Mouse (Mus musculus) hindbrain, postnatal 0 days (tissue): ENCODE measurements around the gene Crebbp. TPM values are rescaled to one million over a fixed set of nuclear protein-coding genes. Genes with fewer than 3 reads are reported as not detected.

ENCODE experiments used
- ATAC-seq: fragments of 200-750 bp; cut with Nextera tagmentation; 2 replicates; pipeline ENCODE4 v1.8.0; 2017; ENCODE audit warnings: mild to moderate bottlenecking, moderate TSS enrichment, moderate library complexity
- DNase-seq: peaks from one replicate; pipeline ENCODE4 v3.0.0-alpha.2; 2015; ENCODE audit warnings: low spot score
- H3K27ac ChIP-seq: fragments of 300-500 bp; sonication (generic); 2 replicates; pipeline ENCODE4 v1.5.1; 2014; ENCODE audit warnings: mild to moderate bottlenecking
- H3K27me3 ChIP-seq: fragments of 300-500 bp; sonication (generic); 2 replicates; pipeline ENCODE4 v1.6.1; 2014; ENCODE audit warnings: low read length, mixed read lengths; ENCODE audit not compliant: insufficient read depth
- H3K36me3 ChIP-seq: fragments of 300-500 bp; sonication (generic); 2 replicates; pipeline ENCODE4 v1.6.1; 2014; ENCODE audit warnings: low read length, mixed read lengths; ENCODE audit not compliant: insufficient read depth
- H3K4me1 ChIP-seq: fragments of 300-500 bp; sonication (generic); 2 replicates; pipeline ENCODE4 v1.6.1; 2014; ENCODE audit warnings: antibody characterized with exemption, low read length, mixed read lengths; ENCODE audit not compliant: insufficient read depth
- H3K4me2 ChIP-seq: fragments of 300-500 bp; sonication (generic); 2 replicates; pipeline ENCODE4 v1.6.1; 2014; ENCODE audit warnings: low read depth, mild to moderate bottlenecking, low read length, moderate library complexity, mixed read lengths
- H3K4me3 ChIP-seq: fragments of 300-500 bp; sonication (generic); 2 replicates; pipeline ENCODE4 v1.5.1; 2014; ENCODE audit warnings: low read length
- H3K9ac ChIP-seq: fragments of 300-500 bp; sonication (generic); replicated peaks from 2 replicates; pipeline ENCODE4 v1.6.1; 2014; ENCODE audit warnings: mild to moderate bottlenecking, low read length, moderate library complexity, mixed read lengths
- H3K9me3 ChIP-seq: fragments of 300-500 bp; sonication (generic); 2 replicates; pipeline ENCODE4 v1.6.1; 2016; ENCODE audit warnings: low read length, mixed read lengths
- CTCF ChIP-seq: IDR thresholded peaks from 2 replicates; pipeline ENCODE4 v1.5.1; 2016; ENCODE audit warnings: antibody characterized with exemption, control low read depth, low read depth
- WGBS: fragments of 180-500 bp; shearing (Covaris S2); extraction: QIAGEN DNeasy Blood & Tissue Kit; methylation state at CpG from one replicate; pipeline ENCODE4 v1.1.7; 2014; 5-methylcytosine and 5-hydroxymethylcytosine counted together
- microRNA-seq, 2 experiments: library from miRNA; unstranded; fragments of <30 nt; microRNA quantifications; one replicate each; pipeline ENCODE4; 2016
- polyA plus RNA-seq: library from polyadenylated mRNA; unstranded; fragments of >200 nt; fragmentation: Nextera tagmentation; extraction: Ambion mirVana; gene quantifications from 2 replicates; pipeline ENCODE4 v1.2.1, GENCODE M21; 2015
- total RNA-seq: library from RNA; depleted of rRNA; stranded (reverse); fragments of >200 nt; gene quantifications from 2 replicates; pipeline ENCODE4 v1.2.3, GENCODE M21; 2014; rRNA removed

The Crebbp gene
- total and polyA plus RNA-seq, 2 experiments from 2014 or later: 28.3 to 61.6 TPM

- H3K9me3 ChIP-seq: no peaks in the 10 kb centered on the region
- H3K27ac ChIP-seq: no peak within 1 kb of the TSS
- no peaks in the 10 kb centered on the region for H3K4me1 ChIP-seq
- WGBS: 96% methylated on average over 5 of the region's 5 CpGs
- TF ChIP-seq CTCF: no peak
- H3K27me3 ChIP-seq: no peaks in the 10 kb centered on the region
- H3K4me3 ChIP-seq: no peak within 1 kb of the TSS
- no peak for ATAC-seq
- no peak within 1 kb of the TSS for H3K9ac ChIP-seq
- no peak for DNase-seq
- H3K4me2 ChIP-seq: no peak within 1 kb of the TSS
- H3K36me3 ChIP-seq: peaks cover 17% of the 10 kb centered on the region
Observed at GRCm38 (mm10) chr16:4036807-4037206, 177.0 kb downstream of the Crebbp start, which contains the start of gene Dnase1. TSS of gene Dnase1 (plus strand) at chr16:4036942.

GRCm38 (mm10) chr16:4035575-4035974, 178.2 kb downstream of the Crebbp start:
- no peaks in the 10 kb centered on the region for H3K9me3 ChIP-seq
- no peak overlapping the region for H3K27ac ChIP-seq
- no peak for TF ChIP-seq CTCF
- DNase-seq (no peak), ATAC-seq (no peak)
- H3K9ac ChIP-seq: no peak overlapping the region
- no peaks in the 10 kb centered on the region for H3K27me3 ChIP-seq
- WGBS: 87% methylated on average over 2 of the region's 2 CpGs
- H3K4me3 ChIP-seq: no peak overlapping the region
- no peaks in the 10 kb centered on the region for H3K4me1 ChIP-seq
- no peak overlapping the region for H3K4me2 ChIP-seq
- H3K36me3 ChIP-seq: peaks cover 17% of the 10 kb centered on the region

GRCm38 (mm10) chr16:4034476-4034875, 179.3 kb downstream of the Crebbp start:
- Histone ChIP-seq H3K36me3 (peaks cover 9% of the 10 kb centered on the region), H3K27ac (no peak overlapping the region), H3K27me3 (no peaks in the 10 kb centered on the region), H3K9ac (no peak overlapping the region), H3K4me3 (no peak overlapping the region), H3K9me3 (no peaks in the 10 kb centered on the region), H3K4me1 (no peaks in the 10 kb centered on the region), H3K4me2 (no peak overlapping the region)
- no peak for ATAC-seq
- DNase-seq: no peak
- 89% methylated on average over 3 of the region's 3 CpGs for WGBS
- no peak for TF ChIP-seq CTCF

- Histone ChIP-seq H3K9ac (no peak overlapping the region), H3K4me3 (no peak overlapping the region), H3K36me3 (peaks cover 4% of the 10 kb centered on the region; the same call in 1 of the 2 replicates), H3K27ac (no peak overlapping the region), H3K4me1 (no peaks in the 10 kb centered on the region), H3K9me3 (no peaks in the 10 kb centered on the region), H3K4me2 (no peak overlapping the region), H3K27me3 (no peaks in the 10 kb centered on the region)
- no peak for TF ChIP-seq CTCF
- WGBS: 48% methylated on average over 5 of the region's 5 CpGs
- DNase-seq (no peak), ATAC-seq (no peak)
Observed at GRCm38 (mm10) chr16:4033971-4034370, 179.8 kb downstream of the Crebbp start.

- Histone ChIP-seq H3K9ac (no peak overlapping the region), H3K9me3 (no peaks in the 10 kb centered on the region), H3K4me3 (no peak overlapping the region), H3K27ac (no peak overlapping the region), H3K36me3 (no peaks in the 10 kb centered on the region), H3K27me3 (no peaks in the 10 kb centered on the region), H3K4me2 (no peak overlapping the region), H3K4me1 (no peaks in the 10 kb centered on the region)
- WGBS: 92% methylated on average over 6 of the region's 6 CpGs
- ATAC-seq (no peak), DNase-seq (no peak)
- TF ChIP-seq CTCF: no peak
Observed at GRCm38 (mm10) chr16:4032341-4032748, 181.5 kb downstream of the Crebbp start.

- Histone ChIP-seq H3K27ac (no peak overlapping the region), H3K9ac (no peak overlapping the region), H3K4me1 (no peaks in the 10 kb centered on the region), H3K9me3 (no peaks in the 10 kb centered on the region), H3K36me3 (no peaks in the 10 kb centered on the region), H3K4me2 (no peak overlapping the region), H3K27me3 (no peaks in the 10 kb centered on the region), H3K4me3 (no peak overlapping the region)
- no peak for DNase-seq
- no peak for TF ChIP-seq CTCF
- no peak for ATAC-seq
- WGBS: 67% methylated on average over 4 of the region's 6 CpGs
Observed at GRCm38 (mm10) chr16:4031441-4032274, 182.1 kb downstream of the Crebbp start.

Small RNA genes lying within 50 kb of the gene (microRNA-seq; reads per million reads assigned to microRNA genes)
- gene Gm23413: 0 reads per million in 2 experiments

Other genes starting within 250 kb of the Crebbp start
- gene Nlrc3, start 237.4 kb downstream of the Crebbp start, total RNA-seq: 0.93 and 1.3 TPM in 2 replicates
- gene Nlrc3, start 237.4 kb downstream of the Crebbp start, polyA plus RNA-seq: 0.61 and 0.63 TPM in 2 replicates
- 28.1 and 35.9 TPM in 2 replicates for gene Slx4, start 210.2 kb downstream of the Crebbp start, total RNA-seq
- 15.1 and 15.4 TPM in 2 replicates for gene Slx4, start 210.2 kb downstream of the Crebbp start, polyA plus RNA-seq
- gene Dnase1, start 177.1 kb downstream of the Crebbp start, total RNA-seq: 0.31 TPM in 1 of 2 replicates, not detected in the other
- 2.0 and 2.3 TPM in 2 replicates for gene Dnase1, start 177.1 kb downstream of the Crebbp start, polyA plus RNA-seq
- 41.2 and 42.6 TPM in 2 replicates for gene Trap1, start 136.2 kb downstream of the Crebbp start, total RNA-seq
- 51.2 and 52.1 TPM in 2 replicates for gene Trap1, start 136.2 kb downstream of the Crebbp start, polyA plus RNA-seq
- gene Adcy9, start 206.5 kb upstream of the Crebbp start, total RNA-seq: 27.7 and 31.6 TPM in 2 replicates
- 4.0 and 4.3 TPM in 2 replicates for gene Adcy9, start 206.5 kb upstream of the Crebbp start, polyA plus RNA-seq